Mouse (Mus musculus) gastrocnemius, postnatal 36 days (tissue): ENCODE measurements at regions not wholly inside any gene's neighbourhood (a gene's known extent, or its start where the extent isn't known, plus 50 kb on each side); places are given as distances from the start of the nearest gene placed in this dataset.

ENCODE experiments used
- DNase-seq, 2 experiments: peaks; one replicate each; pipeline ENCODE4 v3.0.0; 2022
- intact Hi-C: fragments of 180-260 bp; cut with DNase I; formaldehyde crosslinking; loops from one replicate; pipeline ENCODE4 v1.15.1; 2025

DNA sequence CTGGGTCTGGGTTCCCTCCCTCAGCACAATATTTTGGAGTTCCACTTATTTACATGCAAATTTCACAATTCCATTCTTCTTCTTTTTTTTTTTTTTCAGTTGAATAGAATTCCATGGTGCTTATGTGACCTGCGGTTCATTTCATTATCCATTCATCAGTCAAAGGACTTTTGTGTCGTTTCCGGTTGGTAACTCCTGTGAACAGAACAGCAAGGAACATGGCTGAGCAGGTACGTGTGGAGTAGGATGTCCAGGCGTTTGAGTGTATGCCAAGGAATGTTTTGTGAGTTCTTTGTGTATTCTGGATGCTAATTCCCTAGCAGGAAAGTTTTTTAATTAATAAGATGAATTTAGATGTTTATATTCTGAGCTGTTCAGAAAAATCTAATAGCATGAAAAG is 50.0 kb upstream of the Atp1b1 start:
- DNase-seq, result no peak
- intact Hi-C loops, result no loop called here
